Mouse (Mus musculus) spleen, postnatal 10 days (tissue): ENCODE results near the gene Dlgap1.

Experiments used
- DNase-seq, 2 experiments: peaks; one replicate each; pipeline ENCODE4 v3.0.0; 2021 to 2022; ENCODE audit warnings: low spot score in 2 of 2

Gene Dlgap1

DNA sequence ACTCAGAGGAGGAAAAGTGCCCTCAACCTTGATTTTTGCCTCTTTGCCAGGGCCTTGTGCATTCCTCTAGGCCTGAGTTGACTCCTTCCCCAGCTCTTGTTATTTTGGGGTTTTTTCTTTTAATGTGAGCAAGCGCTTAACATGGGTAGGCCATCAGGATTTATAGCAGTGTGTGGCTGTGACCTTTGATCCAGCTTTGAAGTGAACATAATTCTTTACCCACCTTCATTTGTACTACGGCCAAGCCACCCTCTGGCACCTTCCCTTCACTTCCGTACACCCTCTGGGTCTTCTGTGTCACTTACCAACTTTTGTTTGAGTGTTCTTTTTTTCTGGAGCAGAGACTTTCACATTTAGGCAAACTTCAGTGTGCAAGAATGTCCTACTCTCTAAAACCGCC lies 874.4 kb downstream of the Dlgap1 start:
- no peak for DNase-seq

DNA sequence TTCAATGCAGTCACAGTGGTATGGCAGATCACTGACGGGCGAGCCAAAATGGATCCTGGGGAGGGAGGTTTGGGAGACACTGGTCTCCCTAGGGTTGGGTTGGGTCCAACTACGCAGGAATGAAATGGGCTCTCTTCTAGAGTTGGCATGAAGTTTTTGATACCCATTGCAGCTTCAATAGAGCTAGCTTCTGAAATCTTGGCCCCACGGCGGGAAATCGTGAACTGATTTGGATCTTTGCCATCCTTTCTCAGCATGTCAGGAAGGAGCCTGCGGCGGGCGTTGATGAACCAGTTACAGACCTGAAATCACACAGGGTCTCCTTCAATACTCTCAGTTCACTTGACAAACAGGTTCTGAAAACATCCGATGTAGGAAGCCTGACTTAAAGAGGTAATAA lies 876.1 kb downstream of the Dlgap1 start:
- DNase-seq = no peak

DNA sequence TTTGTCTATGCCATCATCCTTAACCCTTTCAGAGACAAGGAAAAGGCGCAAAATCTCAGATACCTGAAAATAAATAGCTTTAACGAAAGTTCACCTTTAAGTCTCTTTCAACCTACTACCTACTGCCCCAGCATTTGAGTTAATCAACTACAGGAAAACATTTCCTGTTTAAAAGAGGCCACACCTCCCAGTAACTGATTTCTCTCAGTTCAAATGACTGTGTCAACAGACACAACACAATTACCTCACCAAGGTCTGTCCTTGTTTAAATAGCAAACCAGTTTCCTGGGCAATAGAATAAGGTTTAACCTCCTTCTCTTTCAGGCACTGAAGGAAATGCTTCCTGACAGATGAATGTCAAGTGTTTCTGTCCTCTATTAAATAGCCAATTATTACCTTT lies 876.7 kb downstream of the Dlgap1 start:
- no peak for DNase-seq

- DNase-seq = no peak
Measured at GRCm38 (mm10) chr17:70846111-70846644, 877.3 kb downstream of the Dlgap1 start.

- peak; percentile 15 to 60 for DNase-seq
Measured at GRCm38 (mm10) chr17:70847086-70847485, 878.2 kb downstream of the Dlgap1 start.

- DNase-seq = no peak
Measured at GRCm38 (mm10) chr17:70847751-70848510, 879.1 kb downstream of the Dlgap1 start.

DNA sequence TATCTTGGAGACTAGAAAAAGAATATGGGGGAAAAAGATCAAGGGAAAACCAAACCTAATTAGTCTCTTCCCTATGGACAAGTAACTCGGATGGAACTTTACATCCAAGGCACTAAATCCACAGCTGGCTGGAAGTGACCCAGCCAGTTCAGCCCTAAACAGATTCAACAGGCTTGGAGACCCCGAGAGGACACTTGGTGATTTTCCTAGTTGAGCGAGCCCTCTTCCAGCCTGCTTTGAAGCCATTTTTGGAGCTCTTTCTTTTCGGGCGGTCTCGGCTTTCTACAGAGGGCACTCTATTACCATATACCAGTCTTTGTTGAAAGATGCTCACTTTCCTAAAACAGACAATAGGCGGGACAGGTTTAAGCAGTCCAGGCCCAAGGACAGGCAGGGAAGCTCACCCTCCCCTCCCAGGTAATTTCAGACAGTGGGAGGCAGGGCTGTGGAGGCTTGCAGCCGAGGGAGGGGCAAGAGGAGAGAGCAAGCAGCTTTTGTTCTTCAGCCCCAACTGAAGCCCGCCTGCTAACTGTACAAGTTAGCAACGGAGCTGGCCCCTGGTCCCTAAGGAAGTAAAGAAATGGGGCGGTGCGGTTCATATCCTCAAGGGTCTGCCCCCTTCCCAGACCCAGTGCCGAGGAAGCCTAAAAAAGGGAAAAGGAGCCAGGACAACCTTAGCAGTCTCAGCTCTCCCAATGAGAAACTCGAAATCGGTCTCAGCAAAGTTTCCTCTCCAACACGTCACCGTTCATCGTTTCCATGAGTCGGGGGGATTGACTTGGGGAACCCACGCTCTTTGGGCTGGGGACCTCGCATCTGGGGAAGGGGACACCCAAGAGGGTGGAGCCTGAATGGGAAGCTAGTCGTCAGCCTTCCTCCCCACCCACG lies 879.9 kb downstream of the Dlgap1 start:
- peak; percentile 38 to 49 for DNase-seq

- peak; percentile 72 to 85 for DNase-seq
Measured at GRCm38 (mm10) chr17:70849399-70850232, 880.7 kb downstream of the Dlgap1 start.

- peak; percentile 63 to 69 for DNase-seq
Measured at GRCm38 (mm10) chr17:70850233-70850995, 881.5 kb downstream of the Dlgap1 start.

- DNase-seq = peak; percentile 50 to 72
Measured at GRCm38 (mm10) chr17:70850996-70851991, 882.4 kb downstream of the Dlgap1 start.

DNA sequence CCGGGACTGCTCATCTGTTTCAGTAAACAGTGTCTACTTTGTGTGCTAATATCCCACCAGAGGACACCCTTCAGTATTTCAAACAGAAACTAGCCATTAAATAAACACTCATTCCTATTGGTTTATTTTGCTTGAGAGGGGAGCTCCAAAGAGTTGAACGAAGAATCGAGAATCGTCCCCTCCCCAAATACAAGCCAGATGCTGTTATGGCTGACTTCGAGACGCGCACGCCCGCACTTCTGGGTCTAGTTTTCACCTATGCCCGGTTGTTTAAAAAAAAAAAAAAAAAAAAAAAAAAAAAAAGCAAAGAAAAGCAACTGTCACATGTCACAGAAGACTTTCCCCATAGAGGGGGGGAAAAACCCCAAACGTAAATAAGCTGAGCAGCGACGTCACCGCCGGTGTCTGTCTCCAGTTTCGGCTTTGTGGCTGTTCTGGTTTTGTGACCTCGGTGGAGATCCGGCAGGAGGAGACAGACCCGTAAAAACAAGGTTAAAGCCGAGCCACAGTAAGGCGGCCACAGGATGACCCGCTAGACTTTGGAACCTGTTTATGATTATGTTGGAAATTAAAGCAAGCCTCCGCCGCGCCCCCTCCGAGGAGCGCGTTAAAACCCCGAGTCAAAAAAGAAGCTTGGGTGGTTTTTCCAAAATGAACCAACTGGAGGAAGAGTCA lies 883.3 kb downstream of the Dlgap1 start:
- peak; percentile 30 to 72 for DNase-seq

GRCm38 (mm10) chr17:70852686-70853386 lies 884.0 kb downstream of the Dlgap1 start:
- peak; percentile 40 to 58 for DNase-seq

GRCm38 (mm10) chr17:70853436-70853905 lies 884.6 kb downstream of the Dlgap1 start, which contains the start of gene Tgif1:
Gene Tgif1, minus strand, starts transcription at chr17:70853546.
- DNase-seq = peak; percentile 25 to 66

DNA sequence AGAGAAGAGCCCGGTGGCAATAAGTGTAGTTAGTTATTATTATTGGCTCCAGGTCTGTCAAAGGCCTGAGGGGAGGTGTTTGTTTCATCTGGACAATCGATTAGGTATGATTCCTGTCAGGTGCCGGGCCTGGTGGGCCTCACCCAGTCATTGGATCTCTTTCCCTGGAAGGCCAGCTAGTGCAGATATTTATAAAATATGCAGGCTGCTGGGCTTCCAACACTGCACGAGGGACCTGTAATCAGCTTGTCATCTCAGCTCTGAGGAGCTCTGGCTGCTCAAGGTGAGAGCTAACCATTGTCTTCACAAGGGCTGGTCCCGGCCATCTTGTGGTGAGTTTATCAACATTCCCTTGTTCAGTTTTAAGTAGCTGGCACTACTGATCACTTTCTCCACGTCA lies 885.1 kb downstream of the Dlgap1 start:
- no peak for DNase-seq

- no peak for DNase-seq
Measured at GRCm38 (mm10) chr17:70856871-70857415, 888.1 kb downstream of the Dlgap1 start.

GRCm38 (mm10) chr17:70858814-70859213 lies 889.9 kb downstream of the Dlgap1 start:
- no peak for DNase-seq

GRCm38 (mm10) chr17:70864117-70864516 lies 895.2 kb downstream of the Dlgap1 start:
- no peak for DNase-seq

DNA sequence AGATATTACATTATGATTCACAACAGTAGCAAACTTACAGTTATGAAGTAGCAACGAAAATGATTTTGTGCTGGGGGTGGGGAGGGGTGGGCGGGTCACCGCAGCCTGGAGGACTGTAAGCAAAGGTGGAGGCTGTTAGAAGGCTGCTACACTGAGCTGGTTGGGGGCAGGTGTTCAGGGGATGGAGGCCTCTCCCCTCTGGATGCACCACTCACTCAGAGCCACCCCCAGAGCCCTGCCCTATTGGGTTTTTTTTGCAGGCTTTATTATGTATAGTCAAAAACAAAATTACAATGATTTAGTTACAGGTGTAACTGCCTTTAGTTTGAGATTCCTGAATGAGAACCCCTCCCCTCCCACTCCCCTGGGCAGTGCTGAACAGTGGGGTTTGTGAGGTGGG lies 895.8 kb downstream of the Dlgap1 start:
- DNase-seq = no peak
